Mouse (Mus musculus) midbrain, embryonic 14.5 days (tissue): ENCODE measurements around the gene Esr1. TPM values are rescaled to one million over a fixed set of nuclear protein-coding genes. Genes with fewer than 3 reads are reported as not detected.

Experiments
- ATAC-seq: fragments of 200-750 bp; cut with Nextera tagmentation; 2 replicates; pipeline ENCODE4 v1.8.0; 2017; ENCODE audit warnings: moderate number of reproducible peaks, moderate library complexity; ENCODE audit not compliant: low FRiP score, low TSS enrichment
- DNase-seq: peaks from one replicate; pipeline ENCODE4 v3.0.0-alpha.2; 2015
- H3K27ac ChIP-seq: fragments of 300-500 bp; sonication (generic); replicated peaks from 2 replicates; pipeline ENCODE4 v1.5.1; 2014; ENCODE audit warnings: mild to moderate bottlenecking, low read depth, low read length, moderate library complexity
- H3K27me3 ChIP-seq: fragments of 300-500 bp; sonication (generic); 2 replicates; pipeline ENCODE4 v1.6.1; 2014; ENCODE audit warnings: low read length, control low read depth, mixed read lengths; ENCODE audit not compliant: control insufficient read depth, insufficient read depth
- H3K36me3 ChIP-seq: fragments of 300-500 bp; sonication (generic); 2 replicates; pipeline ENCODE4 v1.6.1; 2014; ENCODE audit warnings: low read length, control low read depth; ENCODE audit not compliant: control insufficient read depth, insufficient read depth
- H3K4me1 ChIP-seq: fragments of 300-500 bp; sonication (generic); 2 replicates; pipeline ENCODE4 v1.6.1; 2014; ENCODE audit warnings: mild to moderate bottlenecking, antibody characterized with exemption, low read length, control low read depth; ENCODE audit not compliant: control insufficient read depth, insufficient read depth
- H3K4me2 ChIP-seq: fragments of 300-500 bp; sonication (generic); 2 replicates; pipeline ENCODE4 v1.6.1; 2014; ENCODE audit warnings: mild to moderate bottlenecking, low read length, moderate library complexity
- H3K4me3 ChIP-seq: fragments of 300-500 bp; sonication (generic); replicated peaks from 2 replicates; pipeline ENCODE4 v1.5.1; 2014; ENCODE audit warnings: low read depth, low read length
- H3K9ac ChIP-seq: fragments of 300-500 bp; sonication (generic); replicated peaks from 2 replicates; pipeline ENCODE4 v1.6.1; 2014; ENCODE audit warnings: mild to moderate bottlenecking, low read length, moderate library complexity
- H3K9me3 ChIP-seq: fragments of 300-500 bp; sonication (generic); 2 replicates; pipeline ENCODE4 v1.6.1; 2016; ENCODE audit warnings: low read length, control low read depth, mixed read lengths; ENCODE audit not compliant: control insufficient read depth
- WGBS: fragments of 180-500 bp; shearing (Covaris S2); extraction: QIAGEN DNeasy Blood & Tissue Kit; methylation state at CpG from one replicate; pipeline ENCODE4 v1.1.7; 2014; 5-methylcytosine and 5-hydroxymethylcytosine counted together
- polyA plus RNA-seq: library from polyadenylated mRNA; unstranded; fragments of >200 nt; fragmentation: Nextera tagmentation; extraction: Ambion mirVana; gene quantifications from 2 replicates; pipeline ENCODE4 v1.2.1, GENCODE M21; 2014

Esr1 gene
- polyA plus RNA-seq, 1 experiment from 2014 or later, result 0.30 TPM

DNA sequence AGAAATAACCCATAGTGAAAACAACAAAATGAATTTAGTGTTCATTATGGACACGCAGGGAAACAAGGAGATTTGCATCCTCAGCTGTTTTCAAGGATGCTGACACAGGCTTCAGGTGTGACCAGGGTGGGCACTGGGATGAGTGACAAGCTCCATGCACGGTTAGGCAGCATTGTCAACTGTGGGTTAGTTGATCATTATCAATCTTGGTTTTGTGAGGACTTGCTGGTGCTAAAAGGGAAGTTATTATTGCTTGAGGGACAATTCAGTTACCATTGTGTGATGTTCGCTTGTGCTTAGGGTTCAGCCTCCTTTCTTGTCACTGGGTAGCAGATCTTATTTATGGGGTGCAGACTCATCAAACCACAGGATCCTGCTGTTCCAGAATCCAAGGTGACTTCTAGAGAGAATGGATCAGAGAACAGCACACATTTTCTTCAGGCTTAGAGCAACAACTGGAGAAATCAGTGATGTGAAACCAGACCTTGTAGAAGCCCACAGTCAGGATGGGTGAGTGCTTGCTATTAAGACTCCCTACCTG is 186.9 kb downstream of the Esr1 start:
- H3K9ac ChIP-seq, result no peak overlapping the region
- no peak overlapping the region for H3K27ac ChIP-seq
- H3K4me1 ChIP-seq, result no peaks in the 10 kb centered on the region
- WGBS, result 78% methylated on average over 3 of the region's 3 CpGs
- H3K27me3 ChIP-seq, result no peaks in the 10 kb centered on the region
- no peak overlapping the region for H3K4me2 ChIP-seq
- H3K9me3 ChIP-seq, result no peaks in the 10 kb centered on the region
- ATAC-seq (no peak), DNase-seq (no peak)
- no peaks in the 10 kb centered on the region for H3K36me3 ChIP-seq
- no peak overlapping the region for H3K4me3 ChIP-seq

DNA sequence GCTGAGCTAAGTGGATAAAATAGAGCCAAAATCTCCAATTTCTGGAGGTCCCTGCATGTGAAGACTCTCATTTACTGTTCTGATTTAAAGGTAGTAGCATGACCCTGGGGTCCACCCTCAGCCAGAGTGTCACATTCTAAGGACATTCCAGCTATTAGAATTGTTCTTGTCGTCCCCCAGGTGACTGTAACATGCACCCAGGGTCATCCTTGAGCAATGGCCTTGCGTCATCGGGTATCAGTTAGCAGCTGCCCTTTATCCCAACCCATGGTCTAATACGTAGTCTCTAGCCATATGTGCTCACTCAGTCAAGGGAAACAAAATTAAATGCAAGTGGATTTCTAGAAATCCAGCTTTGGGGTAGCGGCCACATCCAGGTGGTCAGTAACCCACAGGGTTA is 213.0 kb downstream of the Esr1 start:
- ATAC-seq (0 out of 2 replicates have a peak, but pooled peaks have one; percentile 11), DNase-seq (no peak)
- Histone ChIP-seq H3K4me2 (no peak overlapping the region), H3K4me1 (no peaks in the 10 kb centered on the region), H3K27me3 (no peaks in the 10 kb centered on the region), H3K27ac (no peak overlapping the region), H3K9me3 (no peaks in the 10 kb centered on the region), H3K9ac (no peak overlapping the region), H3K4me3 (no peak overlapping the region), H3K36me3 (no peaks in the 10 kb centered on the region)
- WGBS, result 92% methylated on average over 5 of the region's 5 CpGs

- Histone ChIP-seq H3K4me2 (no peak overlapping the region), H3K27me3 (no peaks in the 10 kb centered on the region), H3K9ac (no peak overlapping the region), H3K36me3 (no peaks in the 10 kb centered on the region), H3K9me3 (no peaks in the 10 kb centered on the region), H3K27ac (no peak overlapping the region), H3K4me3 (no peak overlapping the region), H3K4me1 (no peaks in the 10 kb centered on the region)
- 84% methylated on average over 6 of the region's 6 CpGs for WGBS
- no peak for ATAC-seq
- DNase-seq, result no peak
These were observed 219.2 kb downstream of the Esr1 start for GRCm38 (mm10) chr10:4830592-4830991.

- no peaks in the 10 kb centered on the region for H3K36me3 ChIP-seq
- no peak overlapping the region for H3K4me3 ChIP-seq
- no peak overlapping the region for H3K27ac ChIP-seq
- no peak for ATAC-seq
- no peak overlapping the region for H3K4me2 ChIP-seq
- no peak for DNase-seq
- WGBS, result 90% methylated on average over 4 of the region's 4 CpGs
- H3K9me3 ChIP-seq, result no peaks in the 10 kb centered on the region
- H3K27me3 ChIP-seq, result no peaks in the 10 kb centered on the region
- H3K9ac ChIP-seq, result no peak overlapping the region
- no peaks in the 10 kb centered on the region for H3K4me1 ChIP-seq
These were observed 226.7 kb downstream of the Esr1 start for GRCm38 (mm10) chr10:4838099-4838498.

GRCm38 (mm10) chr10:4841039-4841438 is 229.6 kb downstream of the Esr1 start:
- Histone ChIP-seq H3K4me2 (no peak overlapping the region), H3K4me3 (no peak overlapping the region), H3K27ac (no peak overlapping the region), H3K36me3 (no peaks in the 10 kb centered on the region), H3K9ac (no peak overlapping the region), H3K9me3 (no peaks in the 10 kb centered on the region), H3K27me3 (no peaks in the 10 kb centered on the region), H3K4me1 (no peaks in the 10 kb centered on the region)
- no peak for ATAC-seq
- DNase-seq, result no peak

GRCm38 (mm10) chr10:4847523-4847922 is 236.1 kb downstream of the Esr1 start:
- Histone ChIP-seq H3K36me3 (no peaks in the 10 kb centered on the region), H3K4me2 (no peak overlapping the region), H3K9me3 (no peaks in the 10 kb centered on the region), H3K27ac (no peak overlapping the region), H3K4me3 (no peak overlapping the region), H3K9ac (no peak overlapping the region), H3K27me3 (no peaks in the 10 kb centered on the region), H3K4me1 (no peaks in the 10 kb centered on the region)
- peak; percentile 5 for DNase-seq
- WGBS, result 74% methylated on average over 2 of the region's 2 CpGs
- ATAC-seq, result no peak

- no peaks in the 10 kb centered on the region for H3K27me3 ChIP-seq
- no peak overlapping the region for H3K27ac ChIP-seq
- DNase-seq (no peak), ATAC-seq (no peak)
- no peak overlapping the region for H3K9ac ChIP-seq
- H3K4me3 ChIP-seq, result no peak overlapping the region
- H3K4me2 ChIP-seq, result no peak overlapping the region
- no peaks in the 10 kb centered on the region for H3K36me3 ChIP-seq
- no peaks in the 10 kb centered on the region for H3K9me3 ChIP-seq
- no peaks in the 10 kb centered on the region for H3K4me1 ChIP-seq
- 91% methylated on average over 3 of the region's 3 CpGs for WGBS
These were observed 238.5 kb downstream of the Esr1 start for GRCm38 (mm10) chr10:4849881-4850280.

- peak; percentile 11 for DNase-seq
- ATAC-seq, result no peak
- WGBS, result 11% methylated on average over 8 of the region's 8 CpGs
- Histone ChIP-seq H3K9me3 (no peaks in the 10 kb centered on the region), H3K4me2 (no peak overlapping the region), H3K4me1 (no peaks in the 10 kb centered on the region), H3K27me3 (no peaks in the 10 kb centered on the region), H3K4me3 (no peak overlapping the region), H3K9ac (no peak overlapping the region), H3K36me3 (no peaks in the 10 kb centered on the region), H3K27ac (no peak overlapping the region)
These were observed 263.8 kb downstream of the Esr1 start for GRCm38 (mm10) chr10:4875076-4875737.

DNA sequence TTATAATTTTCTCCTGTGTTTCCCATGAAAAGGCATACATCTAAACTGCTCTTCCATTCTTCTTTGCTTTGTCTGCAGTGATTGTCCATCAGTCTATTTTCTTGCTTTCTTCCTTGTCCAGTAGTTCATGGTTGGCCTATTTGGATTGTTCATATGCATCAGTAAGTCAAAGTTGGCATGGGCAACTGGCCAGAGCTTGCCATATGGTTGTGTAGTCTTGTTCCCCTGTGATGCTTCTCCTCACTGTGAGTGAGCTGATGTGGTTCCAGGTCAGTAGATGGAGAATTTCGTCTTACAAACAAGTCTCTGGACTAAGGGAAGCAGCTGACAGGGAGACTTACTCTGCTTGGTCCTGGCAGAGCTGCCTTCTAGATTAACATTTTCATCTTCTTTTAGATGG is 270.0 kb downstream of the Esr1 start:
- no peak for DNase-seq
- Histone ChIP-seq H3K4me1 (no peaks in the 10 kb centered on the region), H3K36me3 (no peaks in the 10 kb centered on the region), H3K27me3 (no peaks in the 10 kb centered on the region), H3K27ac (no peak overlapping the region), H3K4me2 (no peak overlapping the region), H3K4me3 (no peak overlapping the region), H3K9ac (no peak overlapping the region), H3K9me3 (no peaks in the 10 kb centered on the region)
- WGBS, result 79% methylated on average over 1 of the region's 1 CpGs
- ATAC-seq, result no peak
